Mouse (Mus musculus): ENCODE measurements around the gene Hic1. TPM values are rescaled to one million over a fixed set of nuclear protein-coding genes. Genes with fewer than 3 reads are reported as not detected.

Hic1 gene
- polyA plus RNA-seq, 1 experiment from 2014 or later: 3.6 TPM

DNA sequence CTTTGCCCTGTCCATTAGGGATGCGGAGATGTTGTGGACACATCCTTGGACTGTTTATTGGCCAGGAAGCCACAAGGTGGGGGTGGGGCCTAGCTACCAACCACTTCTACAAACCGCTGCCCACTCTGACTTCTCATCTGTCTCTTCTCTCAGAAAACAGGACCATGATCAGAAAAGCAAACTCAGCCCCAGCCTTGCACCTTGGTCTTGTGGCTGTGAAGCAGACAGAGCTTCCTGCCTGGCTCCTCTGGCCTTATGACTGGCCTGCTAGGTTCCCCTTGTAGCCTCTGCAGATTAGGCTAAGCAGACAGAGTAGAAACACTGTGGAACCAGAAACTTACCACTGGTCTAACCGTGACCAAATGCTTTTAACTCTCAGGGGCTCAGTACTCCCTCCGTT is 40.0 kb upstream of the Hic1 start:
- Histone ChIP-seq H3K36me3 (replicated peaks; ENCODE audit: control insufficient read depth, insufficient read depth, low read depth, low read length) (no peaks in the 10 kb centered on the region), H3K4me1 (ENCODE audit: control insufficient read depth, insufficient read depth, low read length) (peaks cover 4% of the 10 kb centered on the region), H3K4me3 (ENCODE audit: low read depth, low read length) (no peak overlapping the region), H3K9me3 (replicated peaks; ENCODE audit: control insufficient read depth, low read length) (no peaks in the 10 kb centered on the region), H3K4me2 (ENCODE audit: low read depth, low read length) (no peak overlapping the region), H3K27me3 (ENCODE audit: control insufficient read depth, insufficient read depth, low read length) (no peaks in the 10 kb centered on the region), H3K27ac (replicated peaks; ENCODE audit: low read depth, low read length) (no peak overlapping the region), H3K9ac (replicated peaks; ENCODE audit: low read length) (no peak overlapping the region)
- 61% methylated on average over 4 of the region's 4 CpGs for WGBS
- ATAC-seq (replicated peaks; ENCODE audit: insufficient number of reproducible peaks, low FRiP score, low TSS enrichment, low read depth): no peak
- no peak for DNase-seq (ENCODE audit: low spot score)

DNA sequence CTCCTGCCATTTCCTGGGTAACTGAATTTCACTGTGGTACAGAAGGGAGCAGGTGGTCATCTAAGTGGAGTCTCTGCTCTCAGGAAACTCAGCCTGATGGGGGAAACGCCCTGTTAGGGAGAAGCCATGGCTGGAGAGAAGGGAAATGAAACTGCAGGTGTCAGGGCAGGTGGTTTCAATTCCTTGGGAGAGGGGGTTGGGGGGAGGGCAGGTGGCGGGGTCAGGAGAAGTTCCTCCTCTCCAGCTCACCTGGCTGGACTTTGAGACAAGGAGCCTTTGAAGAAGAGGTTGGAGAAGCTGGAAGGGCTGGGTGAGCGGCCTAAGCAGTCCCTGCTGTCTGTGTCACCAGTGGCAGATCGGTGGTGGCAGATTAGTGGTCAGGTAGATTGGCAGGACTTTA is 37.0 kb upstream of the Hic1 start:
- Histone ChIP-seq H3K36me3 (replicated peaks; ENCODE audit: control insufficient read depth, insufficient read depth, low read depth, low read length) (no peaks in the 10 kb centered on the region), H3K9ac (replicated peaks; ENCODE audit: low read length) (no peak overlapping the region), H3K4me2 (ENCODE audit: low read depth, low read length) (no peak overlapping the region), H3K27me3 (ENCODE audit: control insufficient read depth, insufficient read depth, low read length) (no peaks in the 10 kb centered on the region), H3K27ac (replicated peaks; ENCODE audit: low read depth, low read length) (no peak overlapping the region), H3K4me1 (ENCODE audit: control insufficient read depth, insufficient read depth, low read length) (no peaks in the 10 kb centered on the region), H3K4me3 (ENCODE audit: low read depth, low read length) (no peak overlapping the region), H3K9me3 (replicated peaks; ENCODE audit: control insufficient read depth, low read length) (no peaks in the 10 kb centered on the region)
- no peak for ATAC-seq (replicated peaks; ENCODE audit: insufficient number of reproducible peaks, low FRiP score, low TSS enrichment, low read depth)
- DNase-seq (ENCODE audit: low spot score): no peak
- WGBS: 73% methylated on average over 4 of the region's 4 CpGs

DNA sequence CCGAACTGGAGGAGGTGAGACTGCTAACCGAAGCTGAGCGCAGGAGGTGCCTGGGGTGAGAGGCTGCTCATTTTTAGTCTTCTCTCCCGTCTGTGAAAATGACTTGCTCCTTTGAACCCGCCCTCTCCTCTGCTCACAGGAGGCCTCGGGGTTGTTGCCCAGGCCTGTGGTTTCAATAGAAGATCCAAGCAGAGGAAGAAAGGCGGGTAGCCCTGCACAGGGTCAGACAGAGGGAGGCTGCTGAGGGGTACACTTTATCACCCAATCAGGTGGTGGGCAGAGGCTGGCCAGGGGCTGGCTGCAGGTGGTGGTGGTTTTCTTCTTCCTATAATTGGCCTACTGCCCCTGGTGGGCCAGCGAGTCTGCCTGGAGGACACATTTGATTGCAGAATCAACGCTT is 35.2 kb upstream of the Hic1 start:
- DNase-seq (ENCODE audit: low spot score) (no peak), ATAC-seq (replicated peaks; ENCODE audit: insufficient number of reproducible peaks, low FRiP score, low TSS enrichment, low read depth) (no peak)
- Histone ChIP-seq H3K9ac (replicated peaks; ENCODE audit: low read length) (no peak overlapping the region; the same call in 1 of the 2 replicates), H3K4me1 (ENCODE audit: control insufficient read depth, insufficient read depth, low read length) (no peaks in the 10 kb centered on the region), H3K4me2 (ENCODE audit: low read depth, low read length) (no peak overlapping the region), H3K4me3 (ENCODE audit: low read depth, low read length) (no peak overlapping the region), H3K27ac (replicated peaks; ENCODE audit: low read depth, low read length) (no peak overlapping the region), H3K36me3 (replicated peaks; ENCODE audit: control insufficient read depth, insufficient read depth, low read depth, low read length) (no peaks in the 10 kb centered on the region), H3K27me3 (ENCODE audit: control insufficient read depth, insufficient read depth, low read length) (no peaks in the 10 kb centered on the region), H3K9me3 (replicated peaks; ENCODE audit: control insufficient read depth, low read length) (no peaks in the 10 kb centered on the region)
- WGBS: 38% methylated on average over 9 of the region's 9 CpGs

DNA sequence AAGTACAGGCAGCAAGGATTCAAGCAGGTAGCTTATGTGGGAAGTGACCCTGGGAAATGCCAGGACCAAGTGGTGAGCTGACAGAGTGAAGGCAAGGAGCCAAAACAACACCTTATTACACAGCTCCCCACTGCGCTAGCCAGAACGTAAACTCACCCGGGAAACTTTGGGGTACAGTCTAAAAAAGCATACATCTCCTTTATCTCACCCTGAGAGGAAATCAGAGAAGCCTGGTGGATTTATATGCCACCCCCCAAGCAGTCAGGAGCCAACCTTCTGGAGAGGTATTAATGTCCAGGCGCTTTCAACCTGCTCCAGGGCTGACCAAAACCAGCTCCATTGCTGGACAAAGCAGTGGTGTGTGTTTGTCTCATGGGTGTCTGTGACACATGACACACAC is 34.6 kb upstream of the Hic1 start:
- WGBS: 85% methylated on average over 4 of the region's 4 CpGs
- no peak overlapping the region for H3K27ac ChIP-seq (replicated peaks; ENCODE audit: low read depth, low read length)
- H3K9me3 ChIP-seq (replicated peaks; ENCODE audit: control insufficient read depth, low read length): no peaks in the 10 kb centered on the region
- H3K36me3 ChIP-seq (replicated peaks; ENCODE audit: control insufficient read depth, insufficient read depth, low read depth, low read length): no peaks in the 10 kb centered on the region
- no peak for ATAC-seq (replicated peaks; ENCODE audit: insufficient number of reproducible peaks, low FRiP score, low TSS enrichment, low read depth)
- H3K27me3 ChIP-seq (ENCODE audit: control insufficient read depth, insufficient read depth, low read length): no peaks in the 10 kb centered on the region
- DNase-seq (ENCODE audit: low spot score): no peak
- no peak overlapping the region for H3K4me3 ChIP-seq (ENCODE audit: low read depth, low read length)
- H3K4me1 ChIP-seq (ENCODE audit: control insufficient read depth, insufficient read depth, low read length): no peaks in the 10 kb centered on the region
- no peak overlapping the region for H3K4me2 ChIP-seq (ENCODE audit: low read depth, low read length)
- H3K9ac ChIP-seq (replicated peaks; ENCODE audit: low read length): no peak overlapping the region

DNA sequence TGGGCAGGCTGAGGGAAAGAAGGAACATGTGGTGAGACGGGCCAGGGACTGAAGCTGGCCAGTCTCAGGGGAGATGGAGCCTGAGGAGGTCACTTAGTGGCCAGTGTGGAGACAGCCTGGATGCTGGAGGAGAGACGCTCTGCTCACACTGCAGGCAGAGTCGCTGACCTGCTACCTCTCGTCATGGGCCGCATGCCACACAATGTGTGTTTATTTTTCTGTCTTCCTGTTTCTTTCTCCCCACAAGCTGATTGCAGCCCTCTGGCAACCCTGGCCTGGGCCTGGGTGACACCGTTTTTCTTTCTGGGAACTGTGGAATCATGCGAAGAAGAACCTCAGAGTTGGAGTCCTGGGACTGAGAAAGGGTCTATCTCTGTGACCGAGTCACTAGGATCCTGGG is 32.4 kb upstream of the Hic1 start:
- DNase-seq (ENCODE audit: low spot score) (no peak), ATAC-seq (replicated peaks; ENCODE audit: insufficient number of reproducible peaks, low FRiP score, low TSS enrichment, low read depth) (no peak)
- no peak overlapping the region for H3K4me3 ChIP-seq (ENCODE audit: low read depth, low read length)
- H3K9ac ChIP-seq (replicated peaks; ENCODE audit: low read length): no peak overlapping the region
- no peaks in the 10 kb centered on the region for H3K4me1 ChIP-seq (ENCODE audit: control insufficient read depth, insufficient read depth, low read length)
- H3K27ac ChIP-seq (replicated peaks; ENCODE audit: low read depth, low read length): no peak overlapping the region
- H3K9me3 ChIP-seq (replicated peaks; ENCODE audit: control insufficient read depth, low read length): no peaks in the 10 kb centered on the region
- H3K4me2 ChIP-seq (ENCODE audit: low read depth, low read length): no peak overlapping the region
- WGBS: 48% methylated on average over 8 of the region's 8 CpGs
- 0 out of 2 replicates have a peak, but pooled peaks cover 2% of the 10 kb centered on the region for H3K27me3 ChIP-seq (ENCODE audit: control insufficient read depth, insufficient read depth, low read length)
- no peaks in the 10 kb centered on the region for H3K36me3 ChIP-seq (replicated peaks; ENCODE audit: control insufficient read depth, insufficient read depth, low read depth, low read length)

DNA sequence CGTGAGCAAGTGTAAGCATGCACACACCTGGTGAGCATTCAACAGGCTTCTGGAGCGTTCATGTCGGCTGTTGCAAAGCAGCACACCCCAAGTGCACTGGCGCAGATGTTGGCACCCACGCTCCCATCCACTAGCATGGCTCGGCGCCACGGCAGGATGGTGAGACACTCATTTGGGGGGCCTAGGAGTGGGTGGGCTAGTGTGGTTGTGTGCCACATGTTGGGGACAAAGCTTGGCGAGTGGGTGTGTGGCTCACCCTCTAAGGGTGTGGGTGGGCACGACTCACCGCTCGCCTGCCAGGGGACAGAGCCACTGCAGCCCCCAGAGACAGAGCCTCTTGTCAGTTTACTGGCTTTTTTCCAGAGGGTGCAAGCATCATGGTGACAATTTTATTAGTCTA is 31.6 kb upstream of the Hic1 start:
- H3K4me2 ChIP-seq (ENCODE audit: low read depth, low read length): no peak overlapping the region
- no peaks in the 10 kb centered on the region for H3K9me3 ChIP-seq (replicated peaks; ENCODE audit: control insufficient read depth, low read length)
- no peak overlapping the region for H3K4me3 ChIP-seq (ENCODE audit: low read depth, low read length)
- DNase-seq (ENCODE audit: low spot score) (no peak), ATAC-seq (replicated peaks; ENCODE audit: insufficient number of reproducible peaks, low FRiP score, low TSS enrichment, low read depth) (no peak)
- WGBS: 88% methylated on average over 12 of the region's 12 CpGs
- H3K36me3 ChIP-seq (replicated peaks; ENCODE audit: control insufficient read depth, insufficient read depth, low read depth, low read length): no peaks in the 10 kb centered on the region
- no peaks in the 10 kb centered on the region for H3K4me1 ChIP-seq (ENCODE audit: control insufficient read depth, insufficient read depth, low read length)
- H3K9ac ChIP-seq (replicated peaks; ENCODE audit: low read length): no peak overlapping the region
- peaks cover 4% of the 10 kb centered on the region; the same call in 1 of the 2 replicates for H3K27me3 ChIP-seq (ENCODE audit: control insufficient read depth, insufficient read depth, low read length)
- H3K27ac ChIP-seq (replicated peaks; ENCODE audit: low read depth, low read length): no peak overlapping the region

DNA sequence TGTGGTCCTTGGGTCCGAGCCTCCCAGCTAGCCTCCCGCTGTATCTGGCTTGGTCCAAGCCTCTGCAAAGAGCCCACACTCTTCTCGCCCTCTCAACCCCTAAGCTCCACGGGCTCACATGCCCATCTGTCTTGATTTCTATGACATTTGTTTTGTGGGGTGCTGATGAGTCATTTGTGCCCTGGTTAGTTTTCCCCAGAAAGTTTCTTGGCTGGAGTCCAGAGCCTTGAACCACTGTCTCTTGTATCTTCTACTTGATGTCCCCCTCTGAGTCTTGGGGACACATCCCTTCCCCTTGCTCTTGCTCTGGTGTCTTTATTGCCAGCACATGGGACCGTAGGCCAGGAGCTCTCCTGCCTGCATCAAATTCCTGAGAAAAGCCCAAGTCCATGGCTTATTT is 30.6 kb upstream of the Hic1 start:
- no peaks in the 10 kb centered on the region for H3K9me3 ChIP-seq (replicated peaks; ENCODE audit: control insufficient read depth, low read length)
- H3K9ac ChIP-seq (replicated peaks; ENCODE audit: low read length): no peak overlapping the region
- DNase-seq (ENCODE audit: low spot score): no peak
- no peak overlapping the region for H3K4me2 ChIP-seq (ENCODE audit: low read depth, low read length)
- no peak overlapping the region for H3K4me3 ChIP-seq (ENCODE audit: low read depth, low read length)
- H3K27ac ChIP-seq (replicated peaks; ENCODE audit: low read depth, low read length): no peak overlapping the region
- H3K36me3 ChIP-seq (replicated peaks; ENCODE audit: control insufficient read depth, insufficient read depth, low read depth, low read length): no peaks in the 10 kb centered on the region
- no peak for ATAC-seq (replicated peaks; ENCODE audit: insufficient number of reproducible peaks, low FRiP score, low TSS enrichment, low read depth)
- peaks cover 4% of the 10 kb centered on the region for H3K4me1 ChIP-seq (ENCODE audit: control insufficient read depth, insufficient read depth, low read length)
- WGBS: 84% methylated on average over 5 of the region's 5 CpGs
- peaks cover 12% of the 10 kb centered on the region for H3K27me3 ChIP-seq (ENCODE audit: control insufficient read depth, insufficient read depth, low read length)

DNA sequence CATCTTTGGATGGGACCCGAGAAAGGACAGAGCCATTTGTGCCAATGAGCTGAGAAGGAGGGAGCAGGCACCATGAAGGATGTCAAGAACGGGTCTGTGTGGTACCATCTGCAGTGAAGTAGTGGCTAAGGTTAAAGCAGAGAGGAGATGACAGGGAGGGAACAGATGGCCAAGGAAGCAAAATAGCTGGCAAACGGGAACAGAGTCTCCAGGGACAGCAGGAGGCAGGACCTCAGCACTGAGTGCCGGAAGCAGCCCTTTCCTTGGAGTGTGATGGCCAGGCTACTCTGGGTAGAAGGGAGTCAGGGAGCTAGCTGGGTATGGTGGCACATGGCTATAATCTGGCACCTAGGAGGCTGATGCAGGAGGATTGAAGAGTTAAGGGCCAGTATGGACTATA is 29.5 kb upstream of the Hic1 start:
- H3K27me3 ChIP-seq (ENCODE audit: control insufficient read depth, insufficient read depth, low read length): peaks cover 23% of the 10 kb centered on the region
- WGBS: 72% methylated on average over 4 of the region's 4 CpGs
- ATAC-seq (replicated peaks; ENCODE audit: insufficient number of reproducible peaks, low FRiP score, low TSS enrichment, low read depth): no peak

More for the DNA sequence above, 29.5 kb upstream of the Hic1 start:
- Histone ChIP-seq H3K36me3 (replicated peaks; ENCODE audit: control insufficient read depth, insufficient read depth, low read depth, low read length) (no peaks in the 10 kb centered on the region), H3K4me3 (ENCODE audit: low read depth, low read length) (no peak overlapping the region), H3K4me2 (ENCODE audit: low read depth, low read length) (no peak overlapping the region), H3K4me1 (ENCODE audit: control insufficient read depth, insufficient read depth, low read length) (peaks cover 12% of the 10 kb centered on the region), H3K9ac (replicated peaks; ENCODE audit: low read length) (no peak overlapping the region), H3K27ac (replicated peaks; ENCODE audit: low read depth, low read length) (no peak overlapping the region), H3K9me3 (replicated peaks; ENCODE audit: control insufficient read depth, low read length) (no peaks in the 10 kb centered on the region)
- no peak for DNase-seq (ENCODE audit: low spot score)

All from embryonic facial prominence, embryonic 11.5 days (tissue).